Mouse (Mus musculus) kidney, embryonic 16.5 days (tissue): ENCODE measurements around the gene Acox3. TPM values are rescaled to one million over a fixed set of nuclear protein-coding genes. Genes with fewer than 3 reads are reported as not detected.
"Not testable (repeated sequence)": the region's sequence is repeated elsewhere in the genome, so short reads cannot be mapped to it uniquely, and the experiment has no call there.

Source experiments
- ATAC-seq: fragments of 200-750 bp; cut with Nextera tagmentation; 2 replicates; pipeline ENCODE4 v1.8.0; 2017; ENCODE audit warnings: moderate TSS enrichment; ENCODE audit not compliant: low FRiP score, low TSS enrichment
- H3K27ac ChIP-seq: fragments of 300-500 bp; sonication (generic); 2 replicates; pipeline ENCODE4 v1.5.1; 2014; ENCODE audit warnings: low read length
- H3K27me3 ChIP-seq: fragments of 300-500 bp; sonication (generic); 2 replicates; pipeline ENCODE4 v1.6.1; 2014; ENCODE audit warnings: low read length, control low read depth, mixed read lengths; ENCODE audit not compliant: insufficient read depth
- H3K36me3 ChIP-seq: fragments of 300-500 bp; sonication (generic); 2 replicates; pipeline ENCODE4 v1.6.1; 2014; ENCODE audit warnings: low read length, control low read depth, mixed read lengths; ENCODE audit not compliant: insufficient read depth
- H3K4me1 ChIP-seq: fragments of 300-500 bp; sonication (generic); 2 replicates; pipeline ENCODE4 v1.6.1; 2014; ENCODE audit warnings: low read length, control low read depth, mixed read lengths; ENCODE audit not compliant: insufficient read depth
- H3K4me2 ChIP-seq: fragments of 300-500 bp; sonication (generic); replicated peaks from 2 replicates; pipeline ENCODE4 v1.6.1; 2014; ENCODE audit warnings: low read depth, low read length
- H3K4me3 ChIP-seq: fragments of 300-500 bp; sonication (generic); 2 replicates; pipeline ENCODE4 v1.5.1; 2014; ENCODE audit warnings: mild to moderate bottlenecking, low read length
- H3K9ac ChIP-seq: fragments of 300-500 bp; sonication (generic); replicated peaks from 2 replicates; pipeline ENCODE4 v1.6.1; 2014; ENCODE audit warnings: low read length
- H3K9me3 ChIP-seq: fragments of 300-500 bp; sonication (generic); 2 replicates; pipeline ENCODE4 v1.6.1; 2016; ENCODE audit warnings: low read length, control low read depth
- WGBS: fragments of 180-500 bp; shearing (Covaris S2); extraction: QIAGEN DNeasy Blood & Tissue Kit; methylation state at CpG from one replicate; pipeline ENCODE4 v1.1.7; 2014; 5-methylcytosine and 5-hydroxymethylcytosine counted together
- polyA plus RNA-seq: library from polyadenylated mRNA; unstranded; fragments of >200 nt; fragmentation: Nextera tagmentation; extraction: Ambion mirVana; gene quantifications from 2 replicates; pipeline ENCODE4 v1.2.1, GENCODE M21; 2015

Gene Acox3
- polyA plus RNA-seq, 1 experiment from 2014 or later = 14.4 TPM

- H3K36me3 ChIP-seq = peaks cover 27% of the 10 kb centered on the region
- no peaks in the 10 kb centered on the region for H3K9me3 ChIP-seq
- H3K27me3 ChIP-seq = no peaks in the 10 kb centered on the region
- H3K4me3 ChIP-seq = peak within 1 kb of the TSS; percentile 100
- ATAC-seq = peak; percentile 96
- peaks cover 15% of the 10 kb centered on the region for H3K4me1 ChIP-seq
- peak within 1 kb of the TSS; percentile 94 for H3K9ac ChIP-seq
- H3K27ac ChIP-seq = peak within 1 kb of the TSS; percentile 84
- peak within 1 kb of the TSS; percentile 96 for H3K4me2 ChIP-seq
- WGBS = 3% methylated on average over 56 of the region's 56 CpGs
These were observed 7.9 kb upstream of the Acox3 start, which contains the start of gene Trmt44 for GRCm38 (mm10) chr5:35574653-35575599. Gene Trmt44 (minus strand): TSS chr5:35575070.

- no peak for ATAC-seq
- Histone ChIP-seq H3K9me3 (no peaks in the 10 kb centered on the region), H3K27me3 (no peaks in the 10 kb centered on the region), H3K4me2 (no peak overlapping the region), H3K4me1 (peaks cover 15% of the 10 kb centered on the region), H3K36me3 (peaks cover 11% of the 10 kb centered on the region), H3K9ac (no peak overlapping the region), H3K4me3 (no peak overlapping the region), H3K27ac (no peak overlapping the region)
- 88% methylated on average over 10 of the region's 10 CpGs for WGBS
These were observed 6.3 kb upstream of the Acox3 start for GRCm38 (mm10) chr5:35576409-35577020.

GRCm38 (mm10) chr5:35578411-35578810 lies 4.4 kb upstream of the Acox3 start:
- Histone ChIP-seq H3K9ac (no peak overlapping the region), H3K4me2 (no peak overlapping the region), H3K27ac (no peak overlapping the region), H3K4me3 (no peak overlapping the region), H3K27me3 (no peaks in the 10 kb centered on the region), H3K9me3 (no peaks in the 10 kb centered on the region), H3K4me1 (peaks cover 22% of the 10 kb centered on the region), H3K36me3 (no peaks in the 10 kb centered on the region)
- no peak for ATAC-seq
- WGBS = 80% methylated on average over 2 of the region's 2 CpGs

GRCm38 (mm10) chr5:35579247-35579893 lies 3.5 kb upstream of the Acox3 start:
- H3K9me3 ChIP-seq = no peaks in the 10 kb centered on the region
- WGBS = 45% methylated on average over 5 of the region's 5 CpGs
- no peak for ATAC-seq
- no peaks in the 10 kb centered on the region for H3K36me3 ChIP-seq
- no peak overlapping the region for H3K9ac ChIP-seq
- peaks cover 19% of the 10 kb centered on the region for H3K4me1 ChIP-seq
- no peak overlapping the region for H3K4me3 ChIP-seq
- H3K27ac ChIP-seq = no peak overlapping the region
- H3K4me2 ChIP-seq = no peak overlapping the region
- no peaks in the 10 kb centered on the region for H3K27me3 ChIP-seq

GRCm38 (mm10) chr5:35580156-35580922 lies 2.5 kb upstream of the Acox3 start:
- 38% methylated on average over 3 of the region's 3 CpGs for WGBS

GRCm38 (mm10) chr5:35583221-35583783 lies 462 bp downstream of the Acox3 start:
- Histone ChIP-seq H3K27ac (peak overlapping the region; percentile 54; the same call in 1 of the 2 replicates), H3K9me3 (no peaks in the 10 kb centered on the region), H3K4me3 (peak overlapping the region; percentile 69), H3K27me3 (no peaks in the 10 kb centered on the region), H3K9ac (peak overlapping the region; percentile 74), H3K4me1 (peaks cover 14% of the 10 kb centered on the region), H3K36me3 (0 out of 2 replicates have a peak, but pooled peaks cover 3% of the 10 kb centered on the region), H3K4me2 (peak overlapping the region; percentile 84)
- 3% methylated on average over 17 of the region's 17 CpGs for WGBS
- peak; percentile 59; the same call in 1 of the 2 replicates for ATAC-seq

More at GRCm38 (mm10) chr5:35580156-35580922, 2.5 kb upstream of the Acox3 start:
- Histone ChIP-seq H3K4me1 (peaks cover 16% of the 10 kb centered on the region), H3K4me3 (no peak overlapping the region), H3K27ac (no peak overlapping the region), H3K9ac (no peak overlapping the region), H3K9me3 (no peaks in the 10 kb centered on the region), H3K4me2 (no peak overlapping the region), H3K27me3 (no peaks in the 10 kb centered on the region), H3K36me3 (no peaks in the 10 kb centered on the region)
- no peak for ATAC-seq

GRCm38 (mm10) chr5:35584259-35584658 lies 1.4 kb downstream of the Acox3 start:
- not testable (repeated sequence) for H3K27me3 ChIP-seq, ATAC-seq, H3K27ac ChIP-seq, H3K4me3 ChIP-seq, H3K4me2 ChIP-seq, H3K9ac ChIP-seq, H3K9me3 ChIP-seq
- peaks cover 12% of the 10 kb centered on the region for H3K36me3 ChIP-seq
- H3K4me1 ChIP-seq = peaks cover 14% of the 10 kb centered on the region
- 92% methylated on average over 2 of the region's 2 CpGs for WGBS

GRCm38 (mm10) chr5:35591497-35591896 lies 8.7 kb downstream of the Acox3 start:
- no peak overlapping the region for H3K4me2 ChIP-seq
- H3K9ac ChIP-seq = no peak overlapping the region
- H3K36me3 ChIP-seq = peaks cover 49% of the 10 kb centered on the region
- H3K9me3 ChIP-seq = peaks cover 7% of the 10 kb centered on the region; the same call in 1 of the 2 replicates
- no peaks in the 10 kb centered on the region for H3K27me3 ChIP-seq
- no peak overlapping the region for H3K4me3 ChIP-seq
- ATAC-seq = no peak
- WGBS = 82% methylated on average over 3 of the region's 4 CpGs
- H3K27ac ChIP-seq = no peak overlapping the region
- no peaks in the 10 kb centered on the region for H3K4me1 ChIP-seq
